Mouse (Mus musculus) c-Kit-positive CD71-positive TER-119-positive erythroid progenitor cells, embryonic 14.5 days (primary cell): ENCODE measurements around the gene Gm20388.

Experiments used
- DNase-seq: peaks from one replicate; pipeline ENCODE4 v3.0.0-alpha.2; 2013; ENCODE audit warnings: low spot score

The Gm20388 gene

GRCm38 (mm10) chr8:121542901-121543300, 1632.3 kb downstream of the Gm20388 start:
- no peak for DNase-seq

DNA sequence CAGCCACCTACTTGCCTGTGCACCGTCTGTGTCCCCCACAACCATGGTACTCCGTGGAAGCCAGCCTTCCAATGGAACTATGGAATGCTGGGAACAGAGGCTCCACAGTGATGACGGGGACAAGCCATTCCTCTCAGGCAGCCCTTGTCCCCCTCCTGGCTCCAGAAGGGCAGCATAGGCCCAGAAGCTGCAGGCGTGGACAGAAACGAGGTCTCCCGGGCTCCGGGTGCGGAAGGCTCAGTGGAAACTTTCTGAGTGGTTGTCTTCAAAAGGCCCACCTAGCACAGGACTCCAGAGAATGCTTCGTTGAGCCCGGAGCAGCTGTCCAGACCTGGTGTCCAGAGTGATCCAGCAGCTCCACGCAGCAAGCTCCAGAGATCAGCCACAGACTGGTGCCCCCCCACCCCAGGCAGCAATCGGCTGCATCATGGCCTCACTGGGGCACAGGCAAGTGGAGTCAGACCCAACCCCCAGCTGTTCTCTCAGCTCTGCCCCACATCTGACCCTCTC, 1633.7 kb downstream of the Gm20388 start, which contains the start of gene 1700018B08Rik:
Gene 1700018B08Rik, minus strand, starts transcription at position 45 of the 510 bp plus-strand sequence.
- no peak for DNase-seq

- no peak for DNase-seq
Measured at GRCm38 (mm10) chr8:121544936-121545335, 1634.3 kb downstream of the Gm20388 start.

GRCm38 (mm10) chr8:121547132-121547531, 1636.5 kb downstream of the Gm20388 start:
- peak; percentile 75 for DNase-seq

DNA sequence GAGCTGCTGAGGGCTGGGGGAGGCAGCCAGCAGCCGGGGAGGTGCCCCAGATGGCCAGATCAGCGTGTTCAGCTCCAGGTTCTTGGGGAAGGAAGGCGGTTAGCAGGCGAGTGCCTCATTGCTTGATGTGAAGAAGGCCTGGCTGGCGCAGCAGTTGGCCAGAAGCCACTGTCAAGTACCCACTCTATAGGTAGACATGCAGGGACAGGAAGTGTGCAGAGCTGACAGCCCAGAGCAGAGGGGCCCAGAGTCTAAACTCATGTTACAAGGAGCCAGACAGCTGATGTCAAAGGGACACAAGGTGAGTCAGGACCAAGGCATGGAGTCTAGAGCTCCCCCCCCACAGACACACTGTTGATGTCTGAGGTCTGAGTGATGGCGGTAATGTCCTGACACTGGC, 1639.4 kb downstream of the Gm20388 start:
- no peak for DNase-seq

DNA sequence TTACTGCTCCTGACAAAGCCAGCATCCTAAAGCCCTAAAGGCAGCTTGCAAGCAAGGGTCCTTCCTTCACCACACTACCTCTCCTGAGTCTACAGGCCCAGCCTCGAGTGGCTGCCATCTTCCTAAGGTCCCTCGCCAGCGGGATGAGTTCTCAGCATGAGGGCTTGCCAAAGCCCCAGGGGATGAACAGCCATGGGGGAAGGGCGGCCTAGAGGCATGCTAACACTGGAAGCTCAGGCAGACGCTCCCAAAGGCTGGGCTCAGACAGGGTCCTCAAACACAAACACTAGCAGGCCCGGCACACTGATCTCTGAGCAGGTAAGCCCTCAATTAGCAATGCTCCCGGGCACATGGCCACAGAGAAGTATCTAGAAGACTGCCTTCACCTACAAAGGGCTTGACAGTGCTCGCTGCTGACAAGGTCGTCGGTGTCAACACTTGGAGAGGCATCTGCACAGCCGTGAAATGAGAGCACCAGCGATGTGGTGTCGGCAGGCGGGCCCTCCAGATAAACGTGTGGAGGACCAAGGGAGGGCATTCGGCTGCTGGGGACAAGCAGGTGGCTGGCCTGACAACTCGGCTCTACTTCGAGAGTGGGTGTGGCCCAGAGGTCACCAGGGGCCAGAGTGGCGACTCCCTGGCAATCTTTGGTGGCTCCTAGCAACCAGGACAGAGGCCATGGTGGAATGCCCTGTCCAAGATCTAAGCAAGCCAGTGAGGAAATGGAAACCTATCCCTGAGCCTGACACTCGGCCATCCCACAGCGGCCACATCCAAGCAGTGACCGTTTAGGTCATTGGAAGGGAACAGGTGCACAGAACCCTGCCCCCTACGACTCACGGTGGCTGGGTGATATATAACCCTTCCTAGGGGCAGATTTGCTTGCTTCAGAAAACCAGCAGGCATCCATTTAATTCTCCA, 1640.7 kb downstream of the Gm20388 start:
- DNase-seq = no peak

DNA sequence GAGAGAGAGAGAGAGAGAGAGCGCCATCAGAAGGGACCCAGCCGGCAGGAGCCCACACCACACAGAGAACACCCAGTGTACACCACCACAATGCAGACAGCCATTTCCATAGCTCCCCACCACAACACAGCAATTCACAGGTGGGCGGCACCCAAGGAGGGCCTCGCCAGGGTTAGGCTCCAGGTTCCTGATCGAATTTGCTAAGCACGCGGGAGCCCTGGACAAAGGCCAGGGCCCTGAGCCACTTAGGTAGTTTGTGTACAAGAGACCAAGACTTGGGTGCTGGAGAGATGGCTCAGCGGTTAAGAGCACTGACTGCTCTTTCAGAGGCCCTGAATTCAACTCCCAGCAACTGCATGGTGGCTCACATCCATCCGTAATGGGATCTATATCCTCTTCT, 1641.9 kb downstream of the Gm20388 start:
- DNase-seq = no peak

DNA sequence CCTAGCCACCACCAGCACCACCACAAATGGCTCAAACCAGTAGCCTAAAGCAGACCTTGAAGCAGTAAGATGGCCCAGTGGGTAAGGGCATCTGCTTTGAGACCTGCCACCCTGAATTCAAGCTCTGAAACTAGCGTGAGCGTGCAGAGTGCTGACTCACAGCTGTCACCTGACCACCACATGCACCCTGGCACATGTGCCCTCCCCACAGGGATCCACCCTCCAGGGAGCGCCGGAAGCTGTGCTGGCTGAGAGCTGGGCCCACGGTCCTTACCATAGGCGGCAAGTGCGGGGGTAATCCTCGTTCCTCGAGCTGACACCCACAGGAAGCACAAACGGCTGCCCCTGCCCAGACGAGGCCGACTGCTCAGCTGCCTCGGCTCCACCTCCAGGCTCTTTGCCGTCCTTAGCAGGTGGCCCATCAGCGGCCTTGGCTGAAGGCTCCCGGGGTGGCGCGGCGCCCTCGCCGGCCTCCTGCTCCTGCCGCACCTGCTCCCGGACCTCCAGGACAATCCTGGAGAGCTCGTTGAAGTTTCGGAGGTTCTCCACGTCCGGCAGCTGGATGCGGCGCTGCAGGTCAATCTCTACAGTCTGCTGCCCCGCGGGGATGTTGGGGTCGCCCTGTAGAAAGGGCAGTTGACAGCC, 1643.3 kb downstream of the Gm20388 start:
- no peak for DNase-seq

GRCm38 (mm10) chr8:121557746-121558145, 1647.1 kb downstream of the Gm20388 start:
- no peak for DNase-seq

DNA sequence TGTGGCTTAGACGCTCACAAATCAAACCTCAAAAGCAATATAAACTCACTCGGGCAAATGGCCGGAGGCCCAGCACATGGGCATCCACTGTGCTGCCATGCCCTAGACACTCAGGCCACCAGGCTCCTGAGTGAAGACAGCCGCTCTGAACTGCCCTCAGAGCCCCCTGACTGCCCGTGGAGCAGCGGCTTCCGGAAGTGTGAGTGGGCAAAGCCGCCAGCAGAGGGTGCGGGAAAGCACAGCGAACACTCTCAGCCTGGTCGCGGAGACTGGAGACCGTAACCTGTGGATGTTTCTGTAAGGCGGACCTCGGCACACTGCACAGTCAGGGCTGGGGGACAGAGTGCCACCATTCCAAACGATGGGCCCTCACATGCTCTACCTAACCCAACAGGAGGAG, 1647.9 kb downstream of the Gm20388 start:
- DNase-seq = no peak

GRCm38 (mm10) chr8:121559801-121560200, 1649.2 kb downstream of the Gm20388 start:
- no peak for DNase-seq

- DNase-seq = no peak
Measured at GRCm38 (mm10) chr8:121560432-121561100, 1649.9 kb downstream of the Gm20388 start.

GRCm38 (mm10) chr8:121561636-121562345, 1651.2 kb downstream of the Gm20388 start:
- DNase-seq = no peak

DNA sequence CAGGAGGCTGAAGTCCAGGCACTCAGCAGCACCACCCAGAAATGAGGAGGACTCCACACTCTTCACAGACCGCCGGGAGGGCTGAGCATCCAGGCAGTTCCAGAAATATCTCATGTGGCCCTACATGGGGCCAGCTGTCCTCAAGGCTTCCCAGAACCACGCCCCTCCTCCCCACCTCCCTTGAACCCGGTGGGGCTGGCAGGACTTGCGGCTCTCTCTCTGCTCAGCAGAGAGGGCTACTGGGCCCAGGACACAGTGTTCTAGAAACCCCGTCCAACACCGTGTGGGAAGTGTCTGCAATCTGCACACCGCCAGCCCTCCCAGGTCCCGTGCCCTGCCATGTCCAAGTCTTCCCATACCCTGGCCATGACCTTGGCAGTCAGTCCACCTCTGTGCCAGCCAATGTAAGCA, 1652.3 kb downstream of the Gm20388 start:
- DNase-seq = no peak

DNA sequence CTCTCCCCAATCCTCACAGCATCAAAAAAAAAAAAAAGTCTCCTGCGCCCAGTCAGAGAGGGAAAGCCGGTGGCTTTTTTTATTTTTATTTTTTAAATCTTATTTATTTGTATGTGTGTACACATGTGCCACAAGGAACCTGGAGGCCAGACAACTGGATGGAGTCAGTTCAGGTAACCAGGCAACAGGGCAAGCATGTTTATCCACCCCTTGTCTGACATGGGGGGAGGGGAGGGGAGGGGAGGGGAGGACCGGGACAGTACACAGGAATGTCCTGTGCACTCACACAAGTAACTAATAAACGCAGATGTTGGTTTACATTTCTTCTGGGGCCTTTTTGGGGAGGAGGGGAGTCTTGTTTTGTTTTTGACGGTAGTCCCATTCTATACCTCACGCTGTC, 1653.1 kb downstream of the Gm20388 start:
- no peak for DNase-seq

DNA sequence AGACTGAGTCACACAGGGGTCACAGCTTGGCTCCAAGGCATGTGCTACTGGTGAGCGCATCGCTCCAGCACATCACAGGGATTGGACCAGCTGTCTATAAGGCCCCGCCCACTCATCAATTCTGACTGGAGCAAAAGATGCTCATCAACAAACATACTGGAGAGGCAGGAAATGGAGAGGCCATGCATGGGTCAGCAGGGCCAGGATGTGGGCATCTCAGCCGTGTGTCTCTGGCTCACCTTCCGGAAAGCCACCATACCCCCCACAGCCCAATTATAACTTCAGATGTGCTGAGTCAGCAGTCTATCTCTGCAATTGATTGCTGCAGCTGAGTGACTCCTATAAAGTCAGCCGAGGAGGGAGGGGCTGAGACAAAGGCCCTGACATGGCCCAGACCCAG, 1657.7 kb downstream of the Gm20388 start:
- DNase-seq = no peak

GRCm38 (mm10) chr8:121570335-121570734, 1659.7 kb downstream of the Gm20388 start:
- DNase-seq = no peak

GRCm38 (mm10) chr8:121570801-121571200, 1660.2 kb downstream of the Gm20388 start:
- DNase-seq = no peak

- DNase-seq = no peak
Measured at GRCm38 (mm10) chr8:121572121-121572520, 1661.5 kb downstream of the Gm20388 start.

GRCm38 (mm10) chr8:121573275-121573674, 1662.6 kb downstream of the Gm20388 start:
- peak; percentile 38 for DNase-seq

GRCm38 (mm10) chr8:121575661-121576060, 1665.0 kb downstream of the Gm20388 start:
- no peak for DNase-seq
